Mouse (Mus musculus): ENCODE measurements around the gene Trim13. TPM values are rescaled to one million over a fixed set of nuclear protein-coding genes. Genes with fewer than 3 reads are reported as not detected.

Trim13 gene
- polyA plus RNA-seq, 1 experiment from 2014 or later: 15.7 TPM

DNA sequence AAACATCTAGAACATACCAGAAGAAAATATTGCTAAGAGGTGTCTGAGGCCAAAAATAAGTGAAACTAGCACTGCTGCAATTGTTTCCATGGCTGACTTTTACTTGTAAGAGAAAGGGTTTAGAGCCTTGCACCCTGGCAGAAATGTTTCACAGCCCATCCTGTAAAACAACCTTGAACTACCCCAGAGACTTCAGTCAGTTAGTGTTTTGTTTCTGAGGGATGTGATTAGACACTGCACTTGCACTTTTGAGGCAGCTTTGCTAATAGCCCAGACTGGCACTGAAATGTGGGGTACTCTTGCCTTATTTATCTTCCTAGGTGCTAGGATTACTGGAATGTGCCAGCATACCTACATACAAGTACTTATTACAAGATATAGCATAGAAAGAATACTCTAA, 37.9 kb downstream of the Trim13 start:
- H3K9ac ChIP-seq: no peak overlapping the region
- ATAC-seq (ENCODE audit: borderline replicate concordance, extremely low read depth, low FRiP score, low TSS enrichment): no peak
- no peaks in the 10 kb centered on the region for H3K9me3 ChIP-seq
- no peak overlapping the region for H3K27ac ChIP-seq
- H3K4me1 ChIP-seq: no peaks in the 10 kb centered on the region
- H3K36me3 ChIP-seq: peaks cover 25% of the 10 kb centered on the region
- no peaks in the 10 kb centered on the region for H3K27me3 ChIP-seq
- H3K4me2 ChIP-seq: no peak overlapping the region
- no peak overlapping the region for H3K4me3 ChIP-seq

DNA sequence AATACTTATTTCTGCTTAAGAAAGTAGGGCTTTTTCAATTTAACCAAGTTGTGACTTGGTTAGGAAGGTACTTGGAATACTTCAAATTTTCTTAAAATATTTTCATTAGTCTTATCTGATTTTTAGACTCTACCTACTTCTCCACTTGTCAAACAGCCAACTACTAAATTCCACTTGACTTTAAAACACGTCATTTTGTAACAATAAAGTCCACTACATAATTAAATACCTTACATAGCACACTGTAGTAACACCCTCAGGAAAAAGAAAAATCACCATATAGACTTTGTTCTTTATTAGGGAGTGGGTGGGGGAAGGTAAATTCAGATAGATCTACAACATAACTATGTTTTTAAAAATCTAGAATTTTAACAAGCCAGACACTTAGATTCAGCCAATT, 44.6 kb downstream of the Trim13 start:
- Histone ChIP-seq H3K9me3 (no peaks in the 10 kb centered on the region), H3K4me3 (no peak overlapping the region), H3K27me3 (no peaks in the 10 kb centered on the region), H3K36me3 (no peaks in the 10 kb centered on the region), H3K9ac (no peak overlapping the region), H3K27ac (no peak overlapping the region), H3K4me1 (no peaks in the 10 kb centered on the region), H3K4me2 (no peak overlapping the region)
- 36% methylated on average over 1 of the region's 1 CpGs for WGBS
- 0 out of 2 replicates have a peak, but pooled peaks have one; percentile 42 for ATAC-seq (ENCODE audit: borderline replicate concordance, extremely low read depth, low FRiP score, low TSS enrichment)

DNA sequence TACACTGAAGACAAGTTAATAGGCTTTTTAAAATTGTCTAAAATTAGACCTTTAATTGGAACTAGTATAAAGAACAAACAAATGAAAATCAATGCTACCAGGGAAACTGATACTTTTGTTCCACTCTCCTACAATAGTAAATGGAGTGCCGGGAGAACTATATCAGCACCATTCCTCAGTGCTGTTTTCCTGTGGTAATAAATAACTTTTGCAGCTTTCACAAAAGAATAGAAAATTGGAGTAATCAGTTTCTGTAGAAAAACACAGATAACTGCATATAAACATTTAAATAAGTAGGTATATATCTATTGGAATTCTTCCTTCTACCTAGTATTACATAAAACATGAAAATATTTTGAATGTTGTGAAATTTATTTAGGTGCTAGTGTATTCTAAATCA, 47.5 kb downstream of the Trim13 start:
- no peaks in the 10 kb centered on the region for H3K27me3 ChIP-seq
- H3K27ac ChIP-seq: no peak overlapping the region
- no peak overlapping the region for H3K4me2 ChIP-seq
- no peaks in the 10 kb centered on the region for H3K36me3 ChIP-seq
- H3K9me3 ChIP-seq: no peaks in the 10 kb centered on the region
- ATAC-seq (ENCODE audit: borderline replicate concordance, extremely low read depth, low FRiP score, low TSS enrichment): no peak
- H3K9ac ChIP-seq: no peak overlapping the region
- H3K4me3 ChIP-seq: no peak overlapping the region
- H3K4me1 ChIP-seq: peaks cover 12% of the 10 kb centered on the region
- 19% methylated on average over 1 of the region's 1 CpGs for WGBS

DNA sequence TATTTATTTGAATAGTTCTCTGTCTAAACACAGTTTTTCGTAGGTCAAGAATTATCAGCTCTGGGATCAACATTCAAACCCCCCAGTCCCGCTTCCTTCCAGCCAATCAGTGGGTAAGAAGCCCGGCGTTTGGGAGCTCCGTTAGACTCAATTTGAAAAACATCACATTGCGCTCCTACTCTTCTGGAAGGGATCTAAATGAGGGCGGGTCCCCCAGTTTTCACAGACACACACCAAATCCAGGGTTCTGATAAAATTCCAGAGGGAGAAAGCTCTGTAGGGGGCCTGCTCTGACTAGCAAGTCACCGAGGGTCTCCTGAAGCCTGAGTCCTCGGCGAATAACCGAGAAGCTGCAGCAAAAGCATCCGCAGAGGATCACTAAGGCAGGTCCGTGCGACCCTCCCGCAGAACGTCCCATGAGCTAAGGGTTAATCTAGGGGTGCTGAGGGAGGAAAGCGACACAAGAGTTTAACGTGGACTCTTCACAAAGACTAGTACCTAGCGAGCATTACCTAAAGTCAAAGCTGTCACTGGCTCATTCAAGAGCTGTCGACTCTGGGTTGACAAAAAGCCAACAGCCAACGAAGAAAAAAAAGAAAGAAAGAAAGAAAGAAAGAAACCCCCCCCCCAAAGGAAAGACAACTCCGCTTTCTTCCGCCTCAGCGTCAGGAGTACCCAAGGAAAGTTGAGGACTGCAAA, 49.3 kb downstream of the Trim13 start:
- ATAC-seq (ENCODE audit: borderline replicate concordance, extremely low read depth, low FRiP score, low TSS enrichment): no peak
- Histone ChIP-seq H3K36me3 (no peaks in the 10 kb centered on the region), H3K27me3 (no peaks in the 10 kb centered on the region), H3K9ac (peak overlapping the region; percentile 95), H3K27ac (peak overlapping the region; percentile 98), H3K9me3 (no peaks in the 10 kb centered on the region), H3K4me2 (peak overlapping the region; percentile 65), H3K4me3 (peak overlapping the region; percentile 92), H3K4me1 (peaks cover 12% of the 10 kb centered on the region)
- WGBS: under 1% methylated on average over 24 of the region's 24 CpGs

DNA sequence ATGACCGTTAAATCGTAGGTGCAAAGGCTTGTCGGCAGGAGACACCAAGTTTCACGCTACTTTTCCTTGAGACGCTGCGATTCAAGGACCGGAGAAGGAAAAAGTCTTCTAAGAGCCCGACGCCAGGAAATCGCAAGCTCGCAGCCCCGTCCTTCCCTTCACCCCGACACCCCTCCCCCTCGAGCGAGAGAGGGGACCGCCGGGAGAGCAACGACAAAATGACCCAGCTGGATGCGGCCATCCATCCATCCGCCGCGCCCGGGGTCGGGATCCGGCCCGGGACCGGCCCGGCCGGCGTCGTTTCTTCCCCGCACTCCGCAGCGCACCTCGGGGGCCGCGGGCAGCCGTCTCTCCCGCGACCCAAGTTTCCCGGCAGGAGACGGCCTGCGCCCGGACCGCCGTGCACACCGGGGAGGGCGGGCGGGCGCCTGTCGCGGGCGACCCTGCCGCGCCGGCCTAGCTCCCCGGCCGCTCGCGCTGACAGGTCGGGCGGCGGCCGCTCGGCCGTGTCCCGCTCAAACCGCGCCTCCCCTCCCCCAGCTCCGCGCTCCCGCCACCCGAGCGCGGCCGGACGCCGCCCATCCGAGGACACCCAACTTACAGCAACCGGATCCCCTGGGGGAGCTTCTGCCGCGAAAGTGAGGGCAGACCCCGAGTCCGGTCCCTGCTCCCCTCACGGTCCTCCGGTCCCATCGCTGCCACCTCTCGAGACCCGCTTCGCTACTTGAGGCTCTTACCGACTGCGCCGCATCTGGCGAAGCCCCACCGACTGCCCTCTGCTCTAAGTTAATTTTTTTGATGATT, 50.0 kb downstream of the Trim13 start:
- peak overlapping the region; percentile 95 for H3K9ac ChIP-seq
- ATAC-seq (ENCODE audit: borderline replicate concordance, extremely low read depth, low FRiP score, low TSS enrichment): peak; percentile 78
- no peaks in the 10 kb centered on the region for H3K9me3 ChIP-seq
- H3K4me1 ChIP-seq: peaks cover 12% of the 10 kb centered on the region
- under 1% methylated on average over 76 of the region's 95 CpGs for WGBS
- H3K27me3 ChIP-seq: no peaks in the 10 kb centered on the region
- peak overlapping the region; percentile 98 for H3K27ac ChIP-seq
- H3K36me3 ChIP-seq: no peaks in the 10 kb centered on the region
- peak overlapping the region; percentile 92 for H3K4me3 ChIP-seq
- peak overlapping the region; percentile 65 for H3K4me2 ChIP-seq

DNA sequence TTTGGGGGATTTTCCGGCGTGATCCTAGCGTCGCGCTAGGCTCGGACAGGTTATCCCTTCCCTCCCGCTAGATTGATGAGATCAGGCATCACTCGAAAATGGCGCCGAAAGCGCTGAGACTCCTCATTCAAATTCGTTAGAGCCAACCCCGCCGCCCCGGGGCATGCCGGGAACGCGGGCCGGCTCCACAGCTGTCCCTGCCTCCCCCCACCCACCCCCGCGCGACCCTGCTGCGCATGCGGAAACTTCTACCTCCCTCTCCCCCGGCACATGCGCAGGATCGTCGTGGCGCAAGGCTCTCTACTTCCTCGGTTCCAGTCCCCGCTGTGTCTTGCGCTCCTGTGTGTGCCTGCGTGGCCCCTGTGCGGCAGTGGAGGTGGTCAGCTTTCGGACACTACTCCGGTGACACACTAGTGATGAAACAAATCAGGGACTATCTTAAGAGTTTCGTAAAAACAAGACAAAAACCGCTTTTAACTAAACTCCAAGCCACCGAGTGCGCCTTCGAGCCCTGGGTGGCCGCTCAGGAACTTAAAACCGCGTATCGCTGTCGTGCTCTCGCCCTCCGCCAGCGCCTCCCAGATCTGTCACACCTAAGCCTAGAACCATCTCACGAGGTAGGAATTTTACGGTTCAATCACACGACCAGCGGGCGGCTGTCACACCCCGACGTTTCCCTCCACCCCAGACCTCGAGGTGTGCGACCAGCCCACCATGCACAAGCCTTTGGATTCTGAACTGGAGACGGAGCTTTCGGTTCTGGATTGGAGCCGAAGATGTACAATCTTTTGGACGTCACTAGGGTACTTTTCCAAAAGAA, 50.8 kb downstream of the Trim13 start:
- peak overlapping the region; percentile 98 for H3K27ac ChIP-seq
- H3K4me1 ChIP-seq: peaks cover 12% of the 10 kb centered on the region
- peak overlapping the region; percentile 92 for H3K4me3 ChIP-seq
- no peaks in the 10 kb centered on the region for H3K9me3 ChIP-seq
- 1% methylated on average over 62 of the region's 62 CpGs for WGBS
- H3K4me2 ChIP-seq: peak overlapping the region; percentile 65
- H3K9ac ChIP-seq: peak overlapping the region; percentile 95
- no peaks in the 10 kb centered on the region for H3K36me3 ChIP-seq
- ATAC-seq (ENCODE audit: borderline replicate concordance, extremely low read depth, low FRiP score, low TSS enrichment): peak; percentile 95
- no peaks in the 10 kb centered on the region for H3K27me3 ChIP-seq

DNA sequence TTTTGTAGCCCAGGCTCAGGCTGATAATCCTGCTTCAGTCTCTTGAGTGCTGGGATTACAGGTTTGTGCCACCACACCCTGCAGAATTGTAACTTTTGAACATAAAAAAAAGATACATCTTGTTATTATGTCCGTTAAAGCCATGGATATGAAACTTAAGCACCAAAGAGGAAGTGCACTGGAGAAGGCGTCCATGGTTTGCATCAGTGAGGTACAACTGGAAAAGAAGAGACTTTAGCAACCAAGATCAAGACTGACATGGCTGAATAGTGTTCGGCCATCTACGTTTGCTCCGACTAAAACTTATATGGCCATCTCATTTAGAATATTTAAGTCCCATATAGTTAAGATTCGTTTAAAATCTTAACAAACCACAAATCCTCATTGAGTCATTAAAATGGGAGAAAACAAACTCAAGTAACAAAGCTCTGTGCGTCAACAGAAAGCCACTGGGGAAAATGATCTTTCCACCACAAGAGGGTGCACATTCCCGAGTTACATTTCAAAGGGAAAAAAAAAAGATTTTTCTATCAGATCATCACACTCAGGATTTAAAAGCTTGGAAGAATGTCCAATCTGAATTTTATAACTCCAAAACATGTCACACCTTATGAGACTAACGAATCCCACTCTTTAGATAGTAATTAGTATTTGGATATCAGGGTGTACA, 52.4 kb downstream of the Trim13 start:
- 0 out of 2 replicates have a peak overlapping the region, but pooled peaks have one; percentile 65 for H3K4me2 ChIP-seq
- 0 out of 2 replicates have a peak overlapping the region, but pooled peaks have one; percentile 2 for H3K27ac ChIP-seq

More for the DNA sequence above, 52.4 kb downstream of the Trim13 start:
- 30% methylated on average over 9 of the region's 9 CpGs for WGBS
- H3K4me1 ChIP-seq: peaks cover 12% of the 10 kb centered on the region
- H3K9ac ChIP-seq: no peak overlapping the region
- no peaks in the 10 kb centered on the region for H3K36me3 ChIP-seq
- no peak for ATAC-seq (ENCODE audit: borderline replicate concordance, extremely low read depth, low FRiP score, low TSS enrichment)
- no peak overlapping the region for H3K4me3 ChIP-seq
- H3K9me3 ChIP-seq: no peaks in the 10 kb centered on the region
- H3K27me3 ChIP-seq: no peaks in the 10 kb centered on the region

MicroRNAs encoded within 50 kb of the gene (microRNA counts, 519-probe panel; counts per million panel counts)
- microRNA mmu-miR-15a (3,861 counts per million, percentile 95 among the panel's probes with 10 or more counts), microRNA mmu-miR-16 (4,687 counts per million, percentile 100 among the panel's probes with 10 or more counts)

Small RNA genes lying within 50 kb of the gene (microRNA-seq; reads per million reads assigned to microRNA genes)
- gene Mir15a: 4,956 reads per million, percentile 90 among the genes with 10 or more reads in this experiment
- gene Mir16-1: 2,508 reads per million, percentile 84 among the genes with 10 or more reads in this experiment

Other genes starting within 250 kb of the Trim13 start
- 8.6 and 8.7 TPM in 2 replicates for gene Ebpl, start 237.8 kb upstream of the Trim13 start, polyA plus RNA-seq (2015; fragmentation: Nextera tagmentation; extraction: Ambion mirVana)
- gene Kpna3, start 158.4 kb upstream of the Trim13 start, polyA plus RNA-seq (2015; fragmentation: Nextera tagmentation; extraction: Ambion mirVana): 42.3 and 42.4 TPM in 2 replicates
- gene Spryd7, start 41.4 kb upstream of the Trim13 start, polyA plus RNA-seq (2015; fragmentation: Nextera tagmentation; extraction: Ambion mirVana): 19.7 and 22.6 TPM in 2 replicates
- gene Kcnrg, start 9.2 kb downstream of the Trim13 start, polyA plus RNA-seq (2015; fragmentation: Nextera tagmentation; extraction: Ambion mirVana): 1.0 and 1.4 TPM in 2 replicates

Measured in lung, embryonic 15.5 days (tissue).